Mouse (Mus musculus): Measurements from ENCODE around the gene Sh2b3.

Gene Sh2b3

GRCm38 (mm10) chr5:121824121-121824520, 13.3 kb downstream of the Sh2b3 start:
- no peak for DNase-seq (ENCODE audit: low read depth in 2 of 2, low spot score in 2 of 2)

GRCm38 (mm10) chr5:121823668-121824067, 13.8 kb downstream of the Sh2b3 start:
- no peak for DNase-seq (ENCODE audit: low read depth in 2 of 2, low spot score in 2 of 2)

DNA sequence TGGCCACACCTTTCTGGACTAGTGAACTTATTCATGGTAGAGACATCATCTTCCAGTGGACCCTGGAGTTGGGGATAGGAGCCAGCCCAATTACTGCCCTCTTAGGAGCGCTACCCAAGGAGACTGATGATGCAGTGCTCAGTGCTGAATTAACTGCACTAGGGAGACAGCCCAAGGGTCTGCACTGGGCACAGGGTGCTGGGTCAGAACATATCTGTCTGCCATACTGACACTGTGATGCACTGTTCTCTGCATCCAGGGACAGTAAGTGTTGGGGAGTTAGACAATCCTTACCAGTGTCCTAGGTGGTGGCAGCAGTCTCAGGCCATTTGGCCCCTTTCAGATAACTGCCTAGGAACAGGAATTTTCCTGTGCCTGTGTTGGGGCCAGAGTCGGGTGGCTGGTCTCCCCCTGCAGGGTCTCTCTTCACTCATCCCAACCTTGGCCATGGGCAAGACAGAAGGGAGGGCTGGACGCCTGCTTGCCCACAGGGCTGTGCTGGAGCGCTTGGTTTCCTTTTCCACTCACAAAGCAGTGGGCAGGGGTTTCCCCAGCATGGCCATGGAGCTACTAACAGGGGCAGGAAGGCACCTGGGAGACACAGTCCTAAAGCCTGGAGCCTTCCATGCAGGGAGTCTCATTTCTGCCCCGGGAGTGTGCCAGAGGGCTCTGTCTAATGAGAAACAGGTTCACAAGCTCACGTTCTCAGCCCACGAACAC, 14.5 kb downstream of the Sh2b3 start:
- DNase-seq (ENCODE audit: low read depth in 2 of 2, low spot score in 2 of 2), result no peak

- DNase-seq (ENCODE audit: low read depth in 2 of 2, low spot score in 2 of 2), result no peak
These were observed 15.9 kb downstream of the Sh2b3 start for GRCm38 (mm10) chr5:121821552-121821951.

DNA sequence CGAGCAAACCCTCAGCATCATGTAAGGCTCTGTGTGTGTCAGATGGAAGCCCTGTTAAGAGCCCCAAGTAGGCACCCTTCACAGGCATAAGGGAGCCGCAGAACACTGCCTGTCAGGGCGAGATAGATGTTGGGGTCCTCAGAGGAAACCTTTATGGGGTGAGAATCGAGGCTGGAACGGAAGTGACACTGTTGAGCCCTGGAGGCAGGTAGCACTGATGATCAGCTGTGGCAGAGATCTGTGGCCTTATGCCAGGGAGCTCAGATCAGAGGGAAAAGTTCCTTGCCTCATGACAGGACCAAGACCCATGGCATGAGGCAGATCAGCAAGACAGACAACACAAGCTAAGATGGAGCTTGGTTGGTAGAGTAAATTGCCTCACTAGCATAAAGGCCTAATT, 16.3 kb downstream of the Sh2b3 start:
- DNase-seq (ENCODE audit: low read depth in 2 of 2, low spot score in 2 of 2), result no peak

DNA sequence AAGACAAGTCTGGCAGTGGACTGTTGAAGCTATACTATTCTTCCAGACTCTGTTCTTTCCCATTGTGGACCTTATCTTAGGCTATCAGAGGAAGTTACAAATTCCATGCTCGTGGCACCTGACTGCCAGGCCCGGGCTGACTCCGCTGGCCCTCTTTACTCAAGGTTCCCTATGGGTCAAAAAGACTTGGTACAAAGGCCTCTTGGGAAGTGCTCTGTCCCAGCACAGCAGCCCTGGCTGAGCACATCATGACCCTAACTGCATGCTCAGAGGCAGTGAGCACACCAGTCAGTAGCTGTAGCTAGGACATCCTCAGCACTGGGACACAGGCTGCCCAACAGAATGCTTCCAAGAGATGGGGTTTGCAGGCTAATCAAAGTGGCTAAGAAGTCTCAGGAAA, 16.8 kb downstream of the Sh2b3 start:
- DNase-seq (ENCODE audit: low read depth in 2 of 2, low spot score in 2 of 2), result no peak

- no peak for DNase-seq (ENCODE audit: low read depth in 2 of 2, low spot score in 2 of 2)
These were observed 17.3 kb downstream of the Sh2b3 start for GRCm38 (mm10) chr5:121820161-121820560.

DNA sequence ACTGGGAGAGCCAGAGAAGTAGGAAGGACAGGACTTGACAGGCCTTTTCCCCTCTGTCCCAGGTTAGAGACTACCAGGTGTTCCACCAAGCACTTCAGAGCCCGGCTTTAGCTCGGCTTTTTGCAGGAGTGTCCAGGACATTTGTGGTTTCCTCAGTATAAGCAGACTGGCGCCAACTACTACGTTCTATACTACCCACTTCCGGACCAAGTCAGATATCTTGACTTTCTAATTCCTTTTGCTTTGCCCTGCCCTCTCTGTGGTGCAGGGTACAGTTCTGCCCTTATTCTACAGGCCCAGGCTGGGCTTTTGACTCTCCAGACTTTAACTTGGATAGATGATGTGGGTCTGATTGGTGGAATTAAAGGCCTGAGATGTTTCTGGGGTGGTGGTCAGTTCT, 17.9 kb downstream of the Sh2b3 start:
- DNase-seq (ENCODE audit: low read depth in 2 of 2, low spot score in 2 of 2), result no peak

DNA sequence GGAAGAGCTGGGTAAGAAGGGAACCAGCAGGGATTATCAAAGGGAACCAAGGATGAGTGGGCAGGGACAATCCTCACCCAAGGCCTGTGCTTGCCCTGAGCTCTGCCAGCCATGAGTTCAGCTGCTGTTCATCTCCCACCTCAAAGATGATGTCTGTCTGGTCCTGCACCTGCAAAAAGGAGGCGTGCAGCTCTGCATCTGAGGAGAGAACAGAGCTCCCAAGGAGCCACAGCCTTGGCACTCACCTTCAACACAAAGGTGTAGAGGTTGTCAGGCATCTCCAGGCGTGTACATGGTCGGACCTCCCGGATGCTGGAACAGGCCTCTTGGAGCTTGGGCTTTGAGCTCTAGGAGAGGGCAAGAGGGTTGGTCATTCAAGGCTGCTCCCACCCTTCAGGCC, 18.6 kb downstream of the Sh2b3 start:
- no peak for DNase-seq (ENCODE audit: low read depth in 2 of 2, low spot score in 2 of 2)

GRCm38 (mm10) chr5:121818401-121818800, 19.0 kb downstream of the Sh2b3 start:
- DNase-seq (ENCODE audit: low read depth in 2 of 2, low spot score in 2 of 2), result no peak

GRCm38 (mm10) chr5:121817551-121817950, 19.9 kb downstream of the Sh2b3 start:
- no peak for DNase-seq (ENCODE audit: low read depth in 2 of 2, low spot score in 2 of 2)

DNA sequence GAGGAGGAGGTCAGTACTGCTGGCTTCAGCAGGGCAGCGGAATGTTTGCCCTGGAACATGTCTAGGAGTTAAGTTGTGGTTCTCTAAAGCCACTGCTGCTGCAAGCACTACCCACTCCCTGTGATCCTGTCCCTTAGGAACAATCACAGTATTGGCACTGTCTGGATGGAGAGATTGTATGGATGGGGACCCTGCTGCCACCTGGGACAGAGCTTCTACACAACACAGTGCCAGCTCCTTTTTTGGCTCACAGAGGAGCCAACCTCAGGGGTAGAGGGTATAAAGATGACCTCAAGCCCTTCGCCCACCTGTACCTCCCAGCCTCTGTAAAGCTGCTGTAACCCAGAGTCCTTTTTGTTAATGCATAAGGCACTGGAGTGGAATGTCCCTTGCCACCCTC, 20.8 kb downstream of the Sh2b3 start:
- no peak for DNase-seq (ENCODE audit: low read depth in 2 of 2, low spot score in 2 of 2)

- no peak for DNase-seq (ENCODE audit: low read depth in 2 of 2, low spot score in 2 of 2)
These were observed 21.5 kb downstream of the Sh2b3 start for GRCm38 (mm10) chr5:121815867-121816380.

DNA sequence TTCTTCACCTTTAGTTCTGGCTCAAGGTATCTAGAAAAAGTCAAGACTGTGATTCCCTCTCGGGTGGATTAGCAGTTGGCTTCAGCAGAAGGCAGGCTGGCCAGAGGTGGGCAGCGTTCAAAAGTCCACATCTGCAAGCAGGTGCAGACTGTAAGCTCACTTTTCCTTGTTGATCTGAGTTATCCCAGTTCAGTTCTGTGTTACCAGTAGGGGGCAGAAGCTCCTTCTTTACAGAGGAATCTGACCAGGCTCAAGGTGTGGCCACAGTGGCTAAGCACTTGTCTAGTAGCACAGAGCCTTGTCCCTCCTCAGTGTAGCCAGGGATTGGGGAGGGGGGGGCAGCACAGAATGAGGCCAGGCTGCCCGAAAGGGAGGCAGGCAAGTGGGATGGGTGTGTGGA, 22.4 kb downstream of the Sh2b3 start:
- no peak for DNase-seq (ENCODE audit: low read depth in 2 of 2, low spot score in 2 of 2)

GRCm38 (mm10) chr5:121813744-121814143, 23.7 kb downstream of the Sh2b3 start:
- no peak for DNase-seq (ENCODE audit: low read depth in 2 of 2, low spot score in 2 of 2)

- DNase-seq (ENCODE audit: low read depth in 2 of 2, low spot score in 2 of 2), result no peak
These were observed 24.8 kb downstream of the Sh2b3 start for GRCm38 (mm10) chr5:121812526-121813243.

GRCm38 (mm10) chr5:121811485-121811931, 25.9 kb downstream of the Sh2b3 start:
- DNase-seq (ENCODE audit: low read depth in 2 of 2, low spot score in 2 of 2), result no peak

DNA sequence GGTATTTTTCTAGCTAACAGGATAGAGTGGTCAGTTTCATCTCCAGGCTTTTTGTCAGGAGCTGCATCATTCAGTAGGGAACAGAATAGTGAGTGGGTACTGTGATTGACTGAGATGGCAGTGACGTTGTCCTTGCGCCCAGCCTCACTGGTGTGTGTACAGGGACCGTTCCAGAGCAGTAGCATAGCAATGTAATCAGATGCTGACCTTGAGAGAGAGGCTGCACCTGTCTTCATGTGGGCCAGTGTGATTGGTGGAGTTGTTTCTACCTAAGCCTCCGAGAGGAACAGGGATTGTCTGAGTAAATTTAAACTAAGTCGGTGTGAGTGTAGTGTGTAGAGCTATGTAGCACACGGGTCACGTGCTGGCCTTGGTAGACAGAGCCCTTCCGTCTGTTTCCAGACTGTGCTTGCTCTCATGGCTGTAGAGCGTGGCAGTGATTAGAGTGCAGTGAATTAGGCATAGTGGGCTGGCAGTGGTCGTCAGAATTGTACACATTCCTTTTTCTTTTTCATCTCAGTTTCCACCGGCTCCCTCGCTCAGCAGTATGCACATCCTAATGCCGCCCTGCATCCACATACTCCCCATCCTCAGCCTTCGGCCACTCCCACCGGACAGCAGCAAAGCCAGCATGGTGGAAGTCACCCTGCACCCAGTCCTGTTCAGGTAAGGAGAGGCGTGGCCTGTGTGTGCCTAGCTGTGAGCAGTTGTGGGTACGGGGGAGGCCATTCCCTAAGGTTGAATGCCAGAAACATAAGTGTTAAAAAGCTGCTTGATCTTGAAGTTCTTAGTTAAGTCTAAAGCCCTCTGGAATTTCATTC, 26.9 kb downstream of the Sh2b3 start:
- DNase-seq (ENCODE audit: low read depth in 2 of 2, low spot score in 2 of 2), result no peak

DNA sequence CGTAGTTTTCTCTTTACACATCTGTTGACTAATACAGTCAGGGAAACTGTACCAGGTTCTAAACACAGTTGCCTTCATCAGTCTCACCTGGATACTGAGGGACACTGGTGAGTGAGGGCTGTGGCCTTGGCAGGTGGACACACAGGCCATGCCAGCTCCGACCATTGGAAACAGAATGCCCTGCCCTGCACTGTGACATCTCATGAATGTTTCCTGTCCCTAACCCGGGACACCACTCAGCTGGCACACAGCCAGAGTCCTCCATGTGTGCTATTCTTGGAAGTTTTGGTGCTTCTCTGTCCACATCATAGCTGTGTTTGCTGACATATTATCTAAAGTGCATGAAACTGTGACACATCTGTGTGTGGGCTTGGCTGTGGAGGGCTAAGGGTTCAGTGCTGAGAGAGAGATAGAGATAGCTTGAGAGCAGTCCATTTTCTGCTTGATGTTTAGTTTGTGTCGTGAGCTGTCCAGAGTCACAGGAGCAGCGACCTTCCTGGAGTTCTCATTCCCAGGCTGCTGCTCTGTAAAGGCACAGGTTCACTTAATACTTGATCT, 27.7 kb downstream of the Sh2b3 start:
- no peak for DNase-seq (ENCODE audit: low read depth in 2 of 2, low spot score in 2 of 2)

- DNase-seq (ENCODE audit: low read depth in 2 of 2, low spot score in 2 of 2), result no peak
These were observed 29.2 kb downstream of the Sh2b3 start for GRCm38 (mm10) chr5:121808202-121808601.

DNA sequence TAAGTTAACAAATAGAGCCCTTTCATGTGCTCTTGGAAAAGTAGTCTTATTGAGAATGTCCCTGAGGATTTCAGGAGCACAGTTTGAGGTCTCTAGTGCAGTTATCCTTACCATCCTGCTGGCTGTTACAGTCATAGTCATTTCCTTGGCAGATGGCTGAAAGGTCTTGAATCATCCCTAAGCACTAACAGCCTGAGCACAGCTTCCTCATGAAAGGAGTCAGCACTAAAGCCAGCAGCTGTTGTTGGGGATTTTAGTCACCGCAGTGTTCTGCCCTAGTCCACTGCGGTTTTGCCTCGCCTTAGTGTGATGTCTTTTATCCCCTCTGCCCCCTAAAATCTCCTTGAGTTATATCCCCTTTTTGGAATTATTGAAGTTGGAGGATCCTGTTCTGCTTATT, 30.3 kb downstream of the Sh2b3 start:
- DNase-seq (ENCODE audit: low read depth in 2 of 2, low spot score in 2 of 2), result no peak

Measured in CD8-positive naive resting alpha-beta T cell, adult 2 months (primary cell).